Mouse (Mus musculus) right cerebral cortex, adult 2 months (tissue): Measurements from ENCODE around the gene Fam13a.

Experiments
- DNase-seq, 2 experiments: peaks; one replicate each; pipeline ENCODE4 v3.0.0; 2021 to 2022; ENCODE audit warnings: low spot score in 2 of 2

Gene Fam13a

DNA sequence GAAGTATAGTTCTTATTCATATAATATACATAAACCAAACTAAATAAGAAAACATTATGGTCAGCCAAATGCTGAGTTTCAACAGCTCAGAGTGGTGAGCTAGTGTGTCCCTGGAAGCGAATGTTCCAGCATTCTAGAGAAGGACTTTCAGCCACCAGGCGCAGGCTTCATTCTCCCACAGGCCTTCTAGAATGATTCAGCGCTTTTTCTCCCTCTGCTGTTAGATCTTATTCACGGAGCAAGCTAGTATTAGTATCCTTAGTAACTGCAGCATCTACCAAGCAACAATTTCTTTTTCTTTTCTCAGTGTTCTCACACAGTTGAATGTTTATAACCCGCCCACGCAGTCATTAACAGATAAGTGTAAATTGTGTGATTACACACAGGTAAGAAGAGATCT, 142.1 kb downstream of the Fam13a start:
- DNase-seq: peak in 1 of 2 experiments; percentile 32
